10 mouse cellular contexts compared by ENCODE assay signal in genomic region chr19:55486473-55486872, GRCm38 (mm10).
"Had no signal": no experiment of that assay in that cellular context is flagged by ENCODE, and none has a peak within 500 bp of the region (broad histone marks: within the 10 kb centered on the region; RNA-seq: fewer than 3 reads in every experiment).

No protein-coding gene starts in this region.

- DNase-seq: kidney, postnatal 36 days; layer of hippocampus, adult 9-11 months; layer of hippocampus, postnatal 36 days; liver; liver, embryonic 13.5 days; liver, postnatal 0 days; lung, postnatal 14 days; thymus, adult 2 months; thymus, postnatal 25 days had no signal

- ATAC-seq: liver, postnatal 0 days; midbrain, embryonic 16.5 days had no signal
